Mouse (Mus musculus): ENCODE measurements around the gene Wdr27. TPM values are rescaled to one million over a fixed set of nuclear protein-coding genes. Genes with fewer than 3 reads are reported as not detected.

Wdr27 gene
- polyA plus RNA-seq, 1 experiment from 2014 or later: 0.98 TPM

- Histone ChIP-seq H3K4me1 (replicated peaks) (no peaks in the 10 kb centered on the region), H3K4me2 (no peak overlapping the region), H3K9me3 (replicated peaks) (no peaks in the 10 kb centered on the region), H3K27me3 (no peaks in the 10 kb centered on the region), H3K27ac (replicated peaks) (no peak overlapping the region), H3K4me3 (replicated peaks) (no peak overlapping the region), H3K36me3 (replicated peaks) (no peaks in the 10 kb centered on the region), H3K9ac (no peak overlapping the region)
- ATAC-seq (ENCODE audit: insufficient read depth): no peak
- 58% methylated on average over 3 of the region's 3 CpGs for WGBS (ENCODE audit: insufficient replicate concordance)
Observed at GRCm38 (mm10) chr17:14816107-14816506, 126.9 kb downstream of the Wdr27 start.

GRCm38 (mm10) chr17:14815304-14815703 lies 127.7 kb downstream of the Wdr27 start:
- Histone ChIP-seq H3K9ac (no peak overlapping the region), H3K27ac (replicated peaks) (no peak overlapping the region), H3K4me2 (no peak overlapping the region), H3K36me3 (replicated peaks) (no peaks in the 10 kb centered on the region), H3K4me3 (replicated peaks) (no peak overlapping the region), H3K4me1 (replicated peaks) (no peaks in the 10 kb centered on the region), H3K9me3 (replicated peaks) (no peaks in the 10 kb centered on the region), H3K27me3 (no peaks in the 10 kb centered on the region)
- ATAC-seq (ENCODE audit: insufficient read depth): no peak
- WGBS (ENCODE audit: insufficient replicate concordance): 15% methylated on average over 5 of the region's 5 CpGs

GRCm38 (mm10) chr17:14812631-14813030 lies 130.3 kb downstream of the Wdr27 start:
- no peak overlapping the region for H3K4me2 ChIP-seq
- H3K36me3 ChIP-seq (replicated peaks): no peaks in the 10 kb centered on the region
- no peaks in the 10 kb centered on the region for H3K4me1 ChIP-seq (replicated peaks)
- H3K9me3 ChIP-seq (replicated peaks): no peaks in the 10 kb centered on the region
- H3K27ac ChIP-seq (replicated peaks): no peak overlapping the region
- no peak overlapping the region for H3K4me3 ChIP-seq (replicated peaks)
- no peak for ATAC-seq (ENCODE audit: insufficient read depth)
- no peaks in the 10 kb centered on the region for H3K27me3 ChIP-seq
- WGBS (ENCODE audit: insufficient replicate concordance): 66% methylated on average over 6 of the region's 6 CpGs
- H3K9ac ChIP-seq: no peak overlapping the region

- Histone ChIP-seq H3K27me3 (no peaks in the 10 kb centered on the region), H3K9ac (no peak overlapping the region), H3K27ac (replicated peaks) (no peak overlapping the region), H3K4me2 (no peak overlapping the region), H3K4me3 (replicated peaks) (no peak overlapping the region), H3K4me1 (replicated peaks) (no peaks in the 10 kb centered on the region), H3K9me3 (replicated peaks) (no peaks in the 10 kb centered on the region), H3K36me3 (replicated peaks) (no peaks in the 10 kb centered on the region)
- WGBS (ENCODE audit: insufficient replicate concordance): 60% methylated on average over 8 of the region's 8 CpGs
- ATAC-seq (ENCODE audit: insufficient read depth): no peak
Observed at GRCm38 (mm10) chr17:14812033-14812432, 130.9 kb downstream of the Wdr27 start.

GRCm38 (mm10) chr17:14806808-14807207 lies 136.2 kb downstream of the Wdr27 start:
- no peak overlapping the region for H3K4me2 ChIP-seq
- H3K9me3 ChIP-seq (replicated peaks): no peaks in the 10 kb centered on the region
- no peak overlapping the region for H3K9ac ChIP-seq
- H3K4me3 ChIP-seq (replicated peaks): no peak overlapping the region
- WGBS (ENCODE audit: insufficient replicate concordance): 68% methylated on average over 7 of the region's 7 CpGs
- H3K27ac ChIP-seq (replicated peaks): no peak overlapping the region
- no peaks in the 10 kb centered on the region for H3K4me1 ChIP-seq (replicated peaks)
- H3K36me3 ChIP-seq (replicated peaks): no peaks in the 10 kb centered on the region
- ATAC-seq (ENCODE audit: insufficient read depth): no peak
- H3K27me3 ChIP-seq: no peaks in the 10 kb centered on the region

GRCm38 (mm10) chr17:14799243-14799642 lies 143.7 kb downstream of the Wdr27 start:
- Histone ChIP-seq H3K4me3 (replicated peaks) (no peak overlapping the region), H3K36me3 (replicated peaks) (no peaks in the 10 kb centered on the region), H3K9me3 (replicated peaks) (no peaks in the 10 kb centered on the region), H3K27ac (replicated peaks) (no peak overlapping the region), H3K9ac (no peak overlapping the region), H3K4me1 (replicated peaks) (no peaks in the 10 kb centered on the region), H3K27me3 (no peaks in the 10 kb centered on the region), H3K4me2 (no peak overlapping the region)
- no peak for ATAC-seq (ENCODE audit: insufficient read depth)
- WGBS (ENCODE audit: insufficient replicate concordance): 52% methylated on average over 4 of the region's 4 CpGs

- 76% methylated on average over 4 of the region's 4 CpGs for WGBS (ENCODE audit: insufficient replicate concordance)
- Histone ChIP-seq H3K36me3 (replicated peaks) (no peaks in the 10 kb centered on the region), H3K9me3 (replicated peaks) (no peaks in the 10 kb centered on the region), H3K4me1 (replicated peaks) (no peaks in the 10 kb centered on the region), H3K9ac (no peak overlapping the region), H3K4me2 (no peak overlapping the region), H3K27ac (replicated peaks) (no peak overlapping the region), H3K4me3 (replicated peaks) (no peak overlapping the region), H3K27me3 (no peaks in the 10 kb centered on the region)
- no peak for ATAC-seq (ENCODE audit: insufficient read depth)
Observed at GRCm38 (mm10) chr17:14795074-14795473, 147.9 kb downstream of the Wdr27 start.

- Histone ChIP-seq H3K27ac (replicated peaks) (no peak overlapping the region), H3K4me2 (no peak overlapping the region), H3K9me3 (replicated peaks) (no peaks in the 10 kb centered on the region), H3K36me3 (replicated peaks) (no peaks in the 10 kb centered on the region), H3K4me3 (replicated peaks) (no peak overlapping the region), H3K4me1 (replicated peaks) (no peaks in the 10 kb centered on the region), H3K9ac (no peak overlapping the region), H3K27me3 (no peaks in the 10 kb centered on the region)
- no peak for ATAC-seq (ENCODE audit: insufficient read depth)
- 63% methylated on average over 5 of the region's 5 CpGs for WGBS (ENCODE audit: insufficient replicate concordance)
Observed at GRCm38 (mm10) chr17:14779356-14779755, 163.6 kb downstream of the Wdr27 start.

GRCm38 (mm10) chr17:14771339-14771738 lies 171.6 kb downstream of the Wdr27 start:
- Histone ChIP-seq H3K4me2 (no peak overlapping the region), H3K36me3 (replicated peaks) (no peaks in the 10 kb centered on the region), H3K27ac (replicated peaks) (no peak overlapping the region), H3K9ac (no peak overlapping the region), H3K27me3 (no peaks in the 10 kb centered on the region), H3K9me3 (replicated peaks) (no peaks in the 10 kb centered on the region), H3K4me3 (replicated peaks) (no peak overlapping the region), H3K4me1 (replicated peaks) (no peaks in the 10 kb centered on the region)
- 55% methylated on average over 4 of the region's 4 CpGs for WGBS (ENCODE audit: insufficient replicate concordance)
- no peak for ATAC-seq (ENCODE audit: insufficient read depth)

- Histone ChIP-seq H3K4me2 (no peak overlapping the region), H3K9ac (no peak overlapping the region), H3K4me3 (replicated peaks) (no peak overlapping the region), H3K36me3 (replicated peaks) (no peaks in the 10 kb centered on the region), H3K4me1 (replicated peaks) (no peaks in the 10 kb centered on the region), H3K9me3 (replicated peaks) (no peaks in the 10 kb centered on the region), H3K27me3 (no peaks in the 10 kb centered on the region), H3K27ac (replicated peaks) (no peak overlapping the region)
- no peak for ATAC-seq (ENCODE audit: insufficient read depth)
- WGBS (ENCODE audit: insufficient replicate concordance): 47% methylated on average over 5 of the region's 5 CpGs
Observed at GRCm38 (mm10) chr17:14770377-14770776, 172.6 kb downstream of the Wdr27 start.

Data from liver, embryonic 15.5 days (tissue).